Mouse (Mus musculus): Measurements from ENCODE around the gene Fuca1.

The Fuca1 gene

GRCm38 (mm10) chr4:135951505-135951904 lies 31.0 kb downstream of the Fuca1 start:
- DNase-seq (ENCODE audit: low read depth, low spot score), result peak; percentile 59

- no peak for DNase-seq (ENCODE audit: low read depth, low spot score)
Observed at GRCm38 (mm10) chr4:135953179-135953578, 32.6 kb downstream of the Fuca1 start.

- DNase-seq (ENCODE audit: low read depth, low spot score), result peak; percentile 89
Observed at GRCm38 (mm10) chr4:135954241-135954640, 33.7 kb downstream of the Fuca1 start.

GRCm38 (mm10) chr4:135955886-135956285 lies 35.4 kb downstream of the Fuca1 start:
- no peak for DNase-seq (ENCODE audit: low read depth, low spot score)

- no peak for DNase-seq (ENCODE audit: low read depth, low spot score)
Observed at GRCm38 (mm10) chr4:135958354-135958753, 37.8 kb downstream of the Fuca1 start.

GRCm38 (mm10) chr4:135960717-135961116 lies 40.2 kb downstream of the Fuca1 start:
- DNase-seq (ENCODE audit: low read depth, low spot score), result peak; percentile 93

GRCm38 (mm10) chr4:135961709-135962108 lies 41.2 kb downstream of the Fuca1 start:
- no peak for DNase-seq (ENCODE audit: low read depth, low spot score)

GRCm38 (mm10) chr4:135962198-135962597 lies 41.7 kb downstream of the Fuca1 start:
- DNase-seq (ENCODE audit: low read depth, low spot score), result no peak

- no peak for DNase-seq (ENCODE audit: low read depth, low spot score)
Observed at GRCm38 (mm10) chr4:135962946-135963345, 42.4 kb downstream of the Fuca1 start.

GRCm38 (mm10) chr4:135963457-135964193 lies 43.1 kb downstream of the Fuca1 start, which contains the start of gene Gale:
Gale (plus strand) TSS chr4:135963727.
- DNase-seq (ENCODE audit: low read depth, low spot score), result peak; percentile 98

GRCm38 (mm10) chr4:135964426-135964825 lies 43.9 kb downstream of the Fuca1 start:
- DNase-seq (ENCODE audit: low read depth, low spot score), result peak; percentile 53

GRCm38 (mm10) chr4:135965113-135965512 lies 44.6 kb downstream of the Fuca1 start:
- DNase-seq (ENCODE audit: low read depth, low spot score), result no peak

GRCm38 (mm10) chr4:135966283-135966682 lies 45.7 kb downstream of the Fuca1 start:
- no peak for DNase-seq (ENCODE audit: low read depth, low spot score)

- no peak for DNase-seq (ENCODE audit: low read depth, low spot score)
Observed at GRCm38 (mm10) chr4:135967086-135967760, 46.7 kb downstream of the Fuca1 start.

GRCm38 (mm10) chr4:135968271-135968869 lies 47.8 kb downstream of the Fuca1 start:
- DNase-seq (ENCODE audit: low read depth, low spot score), result no peak

- DNase-seq (ENCODE audit: low read depth, low spot score), result no peak
Observed at GRCm38 (mm10) chr4:135969070-135969750, 48.7 kb downstream of the Fuca1 start.

GRCm38 (mm10) chr4:135970585-135970984 lies 50.0 kb downstream of the Fuca1 start:
- no peak for DNase-seq (ENCODE audit: low read depth, low spot score)

- peak; percentile 60 for DNase-seq (ENCODE audit: low read depth, low spot score)
Observed at GRCm38 (mm10) chr4:135971805-135972555, 51.4 kb downstream of the Fuca1 start.

GRCm38 (mm10) chr4:135972556-135972906 lies 52.0 kb downstream of the Fuca1 start, which contains the start of gene Lypla2:
Lypla2 (minus strand) TSS chr4:135972626.
- DNase-seq (ENCODE audit: low read depth, low spot score), result peak; percentile 79

- no peak for DNase-seq (ENCODE audit: low read depth, low spot score)
Observed at GRCm38 (mm10) chr4:135972911-135973811, 52.6 kb downstream of the Fuca1 start.

Measured in CD4-positive, CD25-positive, alpha-beta regulatory T cell, adult 2 months (primary cell).